Mouse (Mus musculus): ENCODE results near the gene Adarb2.

DNA sequence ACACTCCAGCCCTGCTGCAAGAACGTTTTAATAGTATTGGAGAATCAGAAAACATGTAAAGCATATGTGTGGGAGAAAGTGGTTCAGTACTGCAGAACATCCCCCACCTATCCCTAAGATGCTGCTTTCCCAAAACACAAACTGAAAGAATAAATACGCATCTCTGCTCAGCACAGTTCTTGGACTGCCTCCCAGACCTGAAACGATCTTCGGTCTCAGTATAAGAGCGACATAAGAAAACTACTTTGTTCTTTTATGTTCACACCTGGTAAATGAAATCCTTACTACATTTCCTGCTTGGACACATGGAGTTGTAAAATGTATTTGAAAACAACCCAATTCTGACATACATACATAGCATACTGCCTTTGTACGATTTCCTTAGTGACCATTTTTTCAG, 597.9 kb downstream of the Adarb2 start:
- TF ChIP-seq E2F4 (IDR thresholded peaks at IDR 0.05; ENCODE audit: borderline replicate concordance, low read depth, low read length) (no peak), RCOR1 (IDR thresholded peaks at IDR 0.05; ENCODE audit: low read depth, low read length) (no peak), MYB (IDR thresholded peaks at IDR 0.05; ENCODE audit: low read depth, low read length) (no peak), CTCF (IDR thresholded peaks at IDR 0.05 in 2 of 3, conservative IDR thresholded peaks at IDR 0.05 in 1 of 3; ENCODE audit: control insufficient read depth in 1 of 3, insufficient read depth in 1 of 3, low read depth in 2 of 3, low read length in 3 of 3, poor library complexity in 1 of 3, severe bottlenecking in 1 of 3) (no peak), EP300 (IDR thresholded peaks at IDR 0.05; ENCODE audit: low read depth in 1 of 2, low read length in 2 of 2) (no peak), TCF12 (IDR thresholded peaks at IDR 0.05; ENCODE audit: low read depth, low read length) (no peak), USF1 (IDR thresholded peaks at IDR 0.05; ENCODE audit: low read depth, low read length) (no peak), MAFK (IDR thresholded peaks at IDR 0.05; ENCODE audit: borderline replicate concordance, low read depth, low read length) (no peak), HCFC1 (IDR thresholded peaks at IDR 0.05; ENCODE audit: low read depth, low read length) (no peak), POLR2A (IDR thresholded peaks at IDR 0.05; ENCODE audit: control insufficient read depth in 1 of 2, insufficient read depth in 1 of 2, low read depth in 1 of 2, low read length in 2 of 2, poor library complexity in 1 of 2) (no peak), POLR2AphosphoS2 (IDR thresholded peaks at IDR 0.05; ENCODE audit: low read length) (no peak)
